Mouse (Mus musculus) left cerebral cortex, postnatal 25 days (tissue): ENCODE measurements around the gene Slc3a2. TPM values are rescaled to one million over a fixed set of nuclear protein-coding genes. Genes with fewer than 3 reads are reported as not detected.
A peak's percentile ranks its signal among the peaks of the same experiment; 100 is the strongest.

Experiments used
- DNase-seq, 2 experiments: peaks; one replicate each; pipeline ENCODE4 v3.0.0; 2022; ENCODE audit warnings: low spot score in 2 of 2, mixed read lengths in 1 of 2
- intact Hi-C: fragments of 180-260 bp; cut with DNase I; formaldehyde crosslinking; loops from one replicate; pipeline ENCODE4 v1.15.1; 2025
- total RNA-seq, 2 experiments: library from RNA; stranded (reverse); gene quantifications; 2 replicates each; pipeline ENCODE4 v1.2.3; 2021

Slc3a2 gene
- total RNA-seq, 2 experiments from 2014 or later = 148 to 161 TPM

- DNase-seq = peak; percentile 93 to 94
- intact Hi-C loops = loop anchor here (1.0 kb wide), 1 partner anchor 10 kb away; the partner anchor contains the start of gene Slc3a2
Measured at GRCm38 (mm10) chr19:8713306-8713996, 9.7 kb downstream of the Slc3a2 start.

- DNase-seq = peak; percentile 62 to 78
- intact Hi-C loops = loop anchor here (1.0 kb wide), 1 partner anchor 10 kb away; the partner anchor contains the start of gene Slc3a2
Measured at GRCm38 (mm10) chr19:8712870-8713305, 10.3 kb downstream of the Slc3a2 start.

- no peak for DNase-seq
- intact Hi-C loops = no loop called here
Measured at GRCm38 (mm10) chr19:8711949-8712869, 11.0 kb downstream of the Slc3a2 start.

GRCm38 (mm10) chr19:8711506-8711905 is 11.7 kb downstream of the Slc3a2 start:
- no peak for DNase-seq
- intact Hi-C loops = no loop called here

- peak in 1 of 2 experiments; percentile 27 for DNase-seq
- intact Hi-C loops = no loop called here
Measured at GRCm38 (mm10) chr19:8710057-8710456, 13.1 kb downstream of the Slc3a2 start.

GRCm38 (mm10) chr19:8708954-8709353 is 14.2 kb downstream of the Slc3a2 start:
- intact Hi-C loops = no loop called here
- no peak for DNase-seq

- no peak for DNase-seq
- intact Hi-C loops = no loop called here
Measured at GRCm38 (mm10) chr19:8706930-8707329, 16.2 kb downstream of the Slc3a2 start.

- no peak for DNase-seq
- intact Hi-C loops = no loop called here
Measured at GRCm38 (mm10) chr19:8706132-8706667, 17.0 kb downstream of the Slc3a2 start.

- no peak for DNase-seq
- intact Hi-C loops = no loop called here
Measured at GRCm38 (mm10) chr19:8705026-8705708, 18.0 kb downstream of the Slc3a2 start.

GRCm38 (mm10) chr19:8703571-8703970 is 19.6 kb downstream of the Slc3a2 start:
- no peak for DNase-seq
- intact Hi-C loops = no loop called here

- DNase-seq = no peak
- intact Hi-C loops = no loop called here
Measured at GRCm38 (mm10) chr19:8702458-8702857, 20.7 kb downstream of the Slc3a2 start.

- intact Hi-C loops = no loop called here
Measured at GRCm38 (mm10) chr19:8699652-8700051, 23.5 kb downstream of the Slc3a2 start.

GRCm38 (mm10) chr19:8695330-8695729 is 27.8 kb downstream of the Slc3a2 start:
- intact Hi-C loops = no loop called here
- DNase-seq = no peak

More at GRCm38 (mm10) chr19:8699652-8700051, 23.5 kb downstream of the Slc3a2 start:
- DNase-seq = no peak

- DNase-seq = no peak
- intact Hi-C loops = no loop called here
Measured at GRCm38 (mm10) chr19:8692740-8693139, 30.4 kb downstream of the Slc3a2 start.

- intact Hi-C loops = no loop called here
- no peak for DNase-seq
Measured at GRCm38 (mm10) chr19:8691871-8692539, 31.2 kb downstream of the Slc3a2 start.

- intact Hi-C loops = loop anchor here (1.0 to 2.0 kb wide), 3 partner anchors 21 to 115 kb away; no protein-coding TSS in a partner anchor
- DNase-seq = peak in 1 of 2 experiments; percentile 50
Measured at GRCm38 (mm10) chr19:8683627-8684026, 39.5 kb downstream of the Slc3a2 start.

- DNase-seq = peak; percentile 68 to 90
- intact Hi-C loops = loop anchor here (1.0 to 2.0 kb wide), 3 partner anchors 21 to 114 kb away; no protein-coding TSS in a partner anchor
Measured at GRCm38 (mm10) chr19:8682996-8683395, 40.2 kb downstream of the Slc3a2 start.

GRCm38 (mm10) chr19:8681633-8682362 is 41.4 kb downstream of the Slc3a2 start:
- no peak for DNase-seq
- intact Hi-C loops = loop anchor here (2.0 kb wide), 1 partner anchor 113 kb away; no protein-coding TSS in a partner anchor
